Mouse (Mus musculus): ENCODE data around the gene Olfr466.

- TF ChIP-seq CTCF (conservative IDR thresholded peaks at IDR 0.05; ENCODE audit: low read length) = no peak
- TF ChIP-seq POU5F1 (IDR thresholded peaks at IDR 0.05; ENCODE audit: borderline replicate concordance, low read length) = no peak
These were observed 27.9 kb upstream of the Olfr466 start for GRCm38 (mm10) chr13:65122111-65122510.

Data from E14TG2a.4 (cell line).